Comparison of ENCODE assay signal across 8 mouse cellular contexts in genomic region chr12:8487959-8488651, GRCm38 (mm10). TPM values are rescaled to one million over a fixed set of nuclear protein-coding genes. Genes with fewer than 3 reads are reported as not detected.
DNase-seq lines count a peak whose midpoint lies in the region; ATAC-seq lines count a peak whose summit lies in the region.

No protein-coding gene starts in this region.

- peak; percentile 22 for DNase-seq in cerebellum, adult 11 months
- no peak for DNase-seq in cerebellum, adult 9-10 months
- DNase-seq in testis, postnatal 10 days (ENCODE audit: low spot score) = peak; percentile 77
- no peak for DNase-seq in testis, postnatal 14 days (ENCODE audit: low spot score)
- DNase-seq in kidney, adult 11 months = peak; percentile 52
- DNase-seq in lung, postnatal 4 days = peak; percentile 64 to 71
- DNase-seq in T-cell, adult 2 months (ENCODE audit: low spot score) = no peak

- no peak for ATAC-seq in activated CD4-positive, CD25-positive, alpha-beta regulatory T cell, adult 4 months

RNA-seq across cellular contexts. Expression of gene Rhob, which starts 11.7 kb away (rescaled TPM):
- polyA plus RNA-seq in activated CD4-positive, CD25-positive, alpha-beta regulatory T cell, adult 4 months (2017; shearing (Covaris generic)) = under 1 TPM; 0.59 to 0.83 TPM

Comparison
In these comparisons a context has a peak if more than half of its experiments do, and no peak if none do; other contexts are left out.
1. DNase-seq: peak in cerebellum, adult 11 months (single experiment), testis, postnatal 10 days (single experiment), kidney, adult 11 months (single experiment) and lung, postnatal 4 days (2 of 2); none in cerebellum, adult 9-10 months (single experiment), testis, postnatal 14 days (single experiment) and T-cell, adult 2 months (single experiment).